Mouse (Mus musculus) midbrain, embryonic 10.5 days (tissue): Measurements from ENCODE around the gene Gm28038. TPM values are rescaled to one million over a fixed set of nuclear protein-coding genes. Genes with fewer than 3 reads are reported as not detected.

Experiments used
- DNase-seq: peaks from one replicate; pipeline ENCODE4 v3.0.0-alpha.2; 2017; ENCODE audit warnings: low spot score
- H3K27ac ChIP-seq: fragments of 300-500 bp; sonication (generic); replicated peaks from 2 replicates; pipeline ENCODE4 v1.5.1; 2016; ENCODE audit warnings: mild to moderate bottlenecking
- H3K27me3 ChIP-seq: fragments of 300-500 bp; sonication (generic); 2 replicates; pipeline ENCODE4 v1.6.1; 2016; ENCODE audit warnings: low read depth, mild to moderate bottlenecking; ENCODE audit not compliant: poor library complexity, severe bottlenecking
- H3K36me3 ChIP-seq: fragments of 300-500 bp; sonication (generic); 2 replicates; pipeline ENCODE4 v1.6.1; 2016; ENCODE audit warnings: mild to moderate bottlenecking, moderate library complexity
- H3K4me1 ChIP-seq: fragments of 300-500 bp; sonication (generic); 2 replicates; pipeline ENCODE4 v1.6.1; 2016
- H3K4me3 ChIP-seq: fragments of 300-500 bp; sonication (generic); 2 replicates; pipeline ENCODE4 v1.5.1; 2016; ENCODE audit warnings: mild to moderate bottlenecking, moderate library complexity
- H3K9me3 ChIP-seq: fragments of 300-500 bp; sonication (generic); replicated peaks from 2 replicates; pipeline ENCODE4 v1.6.1; 2016; ENCODE audit warnings: mild to moderate bottlenecking
- WGBS: fragments of 180-500 bp; shearing (Covaris S2); methylation state at CpG from one replicate; pipeline ENCODE4 v1.1.7; 2016; 5-methylcytosine and 5-hydroxymethylcytosine counted together
- polyA plus RNA-seq: library from polyadenylated mRNA; unstranded; fragments of >200 nt; fragmentation: Nextera tagmentation; extraction: Ambion mirVana; gene quantifications from 2 replicates; pipeline ENCODE4 v1.2.1, GENCODE M21; 2016

Gm28038 gene
- polyA plus RNA-seq = not detected in 2 replicates

- DNase-seq = no peak
- Histone ChIP-seq H3K36me3 (no peaks in the 10 kb centered on the region), H3K9me3 (no peaks in the 10 kb centered on the region), H3K4me1 (peaks cover 9% of the 10 kb centered on the region), H3K4me3 (no peak within 1 kb of the TSS), H3K27me3 (no peaks in the 10 kb centered on the region), H3K27ac (no peak within 1 kb of the TSS)
- 89% methylated on average over 11 of the region's 11 CpGs for WGBS
These were observed at the start of gene Gm28038 for GRCm38 (mm10) chr2:30280743-30281142. Gene Gm28038 (plus strand): TSS chr2:30281043.

GRCm38 (mm10) chr2:30235593-30235992 is 45.2 kb upstream of the Gm28038 start:
- 92% methylated on average over 5 of the region's 5 CpGs for WGBS
- peaks cover 31% of the 10 kb centered on the region for H3K4me1 ChIP-seq
- H3K4me3 ChIP-seq = no peak overlapping the region
- H3K36me3 ChIP-seq = peaks cover 12% of the 10 kb centered on the region
- DNase-seq = no peak
- H3K27me3 ChIP-seq = no peaks in the 10 kb centered on the region
- peaks cover 9% of the 10 kb centered on the region; the same call in 1 of the 2 replicates for H3K9me3 ChIP-seq
- no peak overlapping the region for H3K27ac ChIP-seq

- peak; percentile 39 for DNase-seq
- peaks cover 31% of the 10 kb centered on the region for H3K4me1 ChIP-seq
- WGBS = 8% methylated on average over 18 of the region's 18 CpGs
These were observed 44.2 kb upstream of the Gm28038 start for GRCm38 (mm10) chr2:30236426-30237198.

GRCm38 (mm10) chr2:30237199-30237880 is 43.5 kb upstream of the Gm28038 start, which contains the start of gene Lrrc8a:
Gene Lrrc8a (plus strand): TSS chr2:30237715.
- Histone ChIP-seq H3K4me1 (peaks cover 31% of the 10 kb centered on the region), H3K9me3 (no peaks in the 10 kb centered on the region), H3K27ac (peak within 1 kb of the TSS; percentile 95), H3K4me3 (peak within 1 kb of the TSS; percentile 97), H3K27me3 (no peaks in the 10 kb centered on the region), H3K36me3 (peaks cover 29% of the 10 kb centered on the region)
- WGBS = under 1% methylated on average over 67 of the region's 67 CpGs
- peak; percentile 100 for DNase-seq

More at GRCm38 (mm10) chr2:30236426-30237198, 44.2 kb upstream of the Gm28038 start:
- H3K4me3 ChIP-seq = peak overlapping the region; percentile 97
- peaks cover 22% of the 10 kb centered on the region for H3K36me3 ChIP-seq
- H3K9me3 ChIP-seq = no peaks in the 10 kb centered on the region
- peak overlapping the region; percentile 95 for H3K27ac ChIP-seq
- H3K27me3 ChIP-seq = no peaks in the 10 kb centered on the region

- peaks cover 31% of the 10 kb centered on the region for H3K4me1 ChIP-seq
- H3K4me3 ChIP-seq = peak overlapping the region; percentile 97
- peaks cover 35% of the 10 kb centered on the region for H3K36me3 ChIP-seq
- DNase-seq = no peak
- H3K27ac ChIP-seq = peak overlapping the region; percentile 95
- H3K27me3 ChIP-seq = no peaks in the 10 kb centered on the region
- no peaks in the 10 kb centered on the region for H3K9me3 ChIP-seq
- under 1% methylated on average over 42 of the region's 42 CpGs for WGBS
These were observed 43.0 kb upstream of the Gm28038 start for GRCm38 (mm10) chr2:30237881-30238280.

- H3K27ac ChIP-seq = peak overlapping the region; percentile 95; the same call in 1 of the 2 replicates
- H3K27me3 ChIP-seq = no peaks in the 10 kb centered on the region
- 80% methylated on average over 3 of the region's 3 CpGs for WGBS
- H3K9me3 ChIP-seq = no peaks in the 10 kb centered on the region
- H3K36me3 ChIP-seq = peaks cover 46% of the 10 kb centered on the region
- H3K4me1 ChIP-seq = peaks cover 31% of the 10 kb centered on the region
- H3K4me3 ChIP-seq = peak overlapping the region; percentile 97
- no peak for DNase-seq
These were observed 41.9 kb upstream of the Gm28038 start for GRCm38 (mm10) chr2:30238906-30239465.

- Histone ChIP-seq H3K4me3 (peak overlapping the region; percentile 97; the same call in 1 of the 2 replicates), H3K27ac (no peak overlapping the region), H3K27me3 (no peaks in the 10 kb centered on the region), H3K4me1 (peaks cover 31% of the 10 kb centered on the region), H3K36me3 (peaks cover 54% of the 10 kb centered on the region), H3K9me3 (no peaks in the 10 kb centered on the region)
- 83% methylated on average over 4 of the region's 4 CpGs for WGBS
- DNase-seq = no peak
These were observed 41.1 kb upstream of the Gm28038 start for GRCm38 (mm10) chr2:30239777-30240176.

- Histone ChIP-seq H3K36me3 (peaks cover 59% of the 10 kb centered on the region), H3K27me3 (no peaks in the 10 kb centered on the region), H3K27ac (no peak within 1 kb of the TSS), H3K9me3 (no peaks in the 10 kb centered on the region), H3K4me1 (peaks cover 31% of the 10 kb centered on the region), H3K4me3 (peak within 1 kb of the TSS; percentile 97)
- 81% methylated on average over 2 of the region's 2 CpGs for WGBS
- no peak for DNase-seq
These were observed 40.6 kb upstream of the Gm28038 start, which contains the start of gene Gm28035 for GRCm38 (mm10) chr2:30240267-30240666. Gene Gm28035 (plus strand): TSS chr2:30240567.

- DNase-seq = peak; percentile 36
- Histone ChIP-seq H3K4me3 (no peak overlapping the region), H3K9me3 (no peaks in the 10 kb centered on the region), H3K27me3 (no peaks in the 10 kb centered on the region), H3K27ac (no peak overlapping the region; the same call in 1 of the 2 replicates), H3K36me3 (peaks cover 80% of the 10 kb centered on the region), H3K4me1 (peaks cover 22% of the 10 kb centered on the region)
- 58% methylated on average over 4 of the region's 4 CpGs for WGBS
These were observed 38.3 kb upstream of the Gm28038 start for GRCm38 (mm10) chr2:30242509-30242908.

GRCm38 (mm10) chr2:30243391-30243790 is 37.5 kb upstream of the Gm28038 start:
- no peak overlapping the region for H3K4me3 ChIP-seq
- no peaks in the 10 kb centered on the region for H3K27me3 ChIP-seq
- 94% methylated on average over 4 of the region's 4 CpGs for WGBS
- peaks cover 17% of the 10 kb centered on the region for H3K4me1 ChIP-seq
- DNase-seq = no peak
- no peaks in the 10 kb centered on the region for H3K9me3 ChIP-seq
- H3K27ac ChIP-seq = no peak overlapping the region
- H3K36me3 ChIP-seq = peaks cover 89% of the 10 kb centered on the region

- Histone ChIP-seq H3K36me3 (peaks cover 99% of the 10 kb centered on the region), H3K9me3 (no peaks in the 10 kb centered on the region), H3K27ac (no peak overlapping the region), H3K4me3 (no peak overlapping the region), H3K27me3 (no peaks in the 10 kb centered on the region), H3K4me1 (peaks cover 4% of the 10 kb centered on the region)
- no peak for DNase-seq
- WGBS = 81% methylated on average over 7 of the region's 7 CpGs
These were observed 36.2 kb upstream of the Gm28038 start for GRCm38 (mm10) chr2:30244595-30245178.

GRCm38 (mm10) chr2:30247036-30247435 is 33.8 kb upstream of the Gm28038 start:
- WGBS = 92% methylated on average over 5 of the region's 5 CpGs
- Histone ChIP-seq H3K9me3 (no peaks in the 10 kb centered on the region), H3K4me3 (no peak overlapping the region), H3K4me1 (peaks cover 5% of the 10 kb centered on the region), H3K27ac (no peak overlapping the region), H3K27me3 (no peaks in the 10 kb centered on the region), H3K36me3 (peaks cover 99% of the 10 kb centered on the region)
- DNase-seq = no peak
